Mouse (Mus musculus) cerebellum, postnatal 25 days (tissue): Measurements from ENCODE around the gene Cd300lb.

Experiments
- DNase-seq, 2 experiments: peaks; one replicate each; pipeline ENCODE4 v3.0.0; 2021; ENCODE audit warnings: mixed read lengths in 2 of 2

The Cd300lb gene

GRCm38 (mm10) chr11:114880589-114880988 is 53.6 kb downstream of the Cd300lb start:
- DNase-seq = peak; percentile 34 to 70

- no peak for DNase-seq
Observed at GRCm38 (mm10) chr11:114880185-114880584, 54.0 kb downstream of the Cd300lb start.

GRCm38 (mm10) chr11:114879666-114880065 is 54.5 kb downstream of the Cd300lb start:
- no peak for DNase-seq

GRCm38 (mm10) chr11:114877145-114877544 is 57.0 kb downstream of the Cd300lb start:
- peak; percentile 81 to 84 for DNase-seq

- peak in 1 of 2 experiments; percentile 41 for DNase-seq
Observed at GRCm38 (mm10) chr11:114876621-114877020, 57.6 kb downstream of the Cd300lb start.

GRCm38 (mm10) chr11:114876176-114876575 is 58.0 kb downstream of the Cd300lb start:
- DNase-seq = peak; percentile 27 to 32

GRCm38 (mm10) chr11:114875301-114875801 is 58.8 kb downstream of the Cd300lb start:
- DNase-seq = peak; percentile 50 to 63

- peak; percentile 19 to 33 for DNase-seq
Observed at GRCm38 (mm10) chr11:114874226-114875145, 59.7 kb downstream of the Cd300lb start.

- DNase-seq = no peak
Observed at GRCm38 (mm10) chr11:114873022-114873817, 61.0 kb downstream of the Cd300lb start.
